Mouse (Mus musculus): ENCODE data around the gene Mgmt. TPM values are rescaled to one million over a fixed set of nuclear protein-coding genes. Genes with fewer than 3 reads are reported as not detected.
A peak's percentile ranks its signal among the peaks of the same experiment; 100 is the strongest.

The Mgmt gene
- total RNA-seq, 2 experiments from 2014 or later, result 0.51 to 0.59 TPM

DNA sequence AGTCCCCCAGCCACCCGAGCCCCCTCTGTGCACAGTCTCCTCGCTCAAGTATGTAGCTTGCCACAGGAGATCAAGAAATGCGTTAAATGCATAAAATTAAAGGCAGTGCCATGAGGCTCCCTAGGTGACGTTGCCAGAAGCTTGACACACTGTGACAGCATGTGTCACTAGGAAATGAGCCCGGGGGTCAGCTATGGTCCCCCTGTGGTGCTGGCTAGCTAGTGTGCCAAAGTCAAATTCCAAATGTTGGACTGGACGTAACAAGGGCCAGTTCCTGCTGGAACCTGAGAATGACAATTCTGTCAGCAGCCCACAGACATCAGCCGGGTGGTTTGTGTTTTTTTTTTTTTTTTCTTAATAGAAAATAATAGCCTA is 144.5 kb downstream of the Mgmt start:
- intact Hi-C loops (cut with DNase I), result no loop called here
- DNase-seq (ENCODE audit: low spot score in 2 of 2), result no peak

DNA sequence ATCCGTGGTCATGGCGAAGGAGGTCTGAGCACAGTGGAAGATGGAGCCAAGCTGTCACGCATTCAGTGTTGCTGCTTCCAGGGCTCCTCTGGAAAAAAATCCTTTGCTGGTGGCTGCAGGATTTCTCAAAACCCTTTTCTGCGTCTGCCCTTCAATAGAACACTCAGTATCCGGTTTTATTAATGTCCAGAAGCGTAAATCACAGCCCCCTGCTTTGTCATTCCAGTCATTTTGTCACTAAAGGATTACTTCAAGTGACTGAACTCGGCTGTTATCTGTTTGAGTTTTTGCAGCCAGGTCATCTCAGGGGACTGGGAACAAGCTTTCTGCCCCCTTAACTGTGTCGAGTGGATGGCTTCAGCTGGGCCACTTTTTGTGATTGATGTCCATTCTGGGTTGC is 146.2 kb downstream of the Mgmt start:
- intact Hi-C loops (cut with DNase I), result no loop called here
- DNase-seq (ENCODE audit: low spot score in 2 of 2), result no peak

DNA sequence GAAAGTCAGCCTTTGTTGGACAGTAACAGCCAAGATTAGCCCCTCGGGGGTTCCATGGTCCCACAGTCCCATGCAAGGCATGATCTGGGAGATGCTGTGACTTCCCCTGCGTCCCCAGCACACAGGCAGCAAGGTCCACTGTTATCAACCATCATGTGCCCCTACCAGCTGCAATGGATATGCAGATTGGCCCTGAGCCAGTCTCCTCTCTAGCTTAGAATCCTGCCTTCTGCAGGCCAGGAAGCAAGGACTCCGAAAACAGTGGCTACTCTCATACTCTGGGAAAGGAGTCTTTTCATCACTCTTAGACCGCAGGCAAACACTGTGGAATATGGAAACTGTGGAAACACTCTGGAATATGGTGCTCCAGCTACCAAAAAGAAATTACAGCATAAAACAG is 152.5 kb downstream of the Mgmt start:
- intact Hi-C loops (cut with DNase I), result no loop called here
- DNase-seq (ENCODE audit: low spot score in 2 of 2), result no peak

DNA sequence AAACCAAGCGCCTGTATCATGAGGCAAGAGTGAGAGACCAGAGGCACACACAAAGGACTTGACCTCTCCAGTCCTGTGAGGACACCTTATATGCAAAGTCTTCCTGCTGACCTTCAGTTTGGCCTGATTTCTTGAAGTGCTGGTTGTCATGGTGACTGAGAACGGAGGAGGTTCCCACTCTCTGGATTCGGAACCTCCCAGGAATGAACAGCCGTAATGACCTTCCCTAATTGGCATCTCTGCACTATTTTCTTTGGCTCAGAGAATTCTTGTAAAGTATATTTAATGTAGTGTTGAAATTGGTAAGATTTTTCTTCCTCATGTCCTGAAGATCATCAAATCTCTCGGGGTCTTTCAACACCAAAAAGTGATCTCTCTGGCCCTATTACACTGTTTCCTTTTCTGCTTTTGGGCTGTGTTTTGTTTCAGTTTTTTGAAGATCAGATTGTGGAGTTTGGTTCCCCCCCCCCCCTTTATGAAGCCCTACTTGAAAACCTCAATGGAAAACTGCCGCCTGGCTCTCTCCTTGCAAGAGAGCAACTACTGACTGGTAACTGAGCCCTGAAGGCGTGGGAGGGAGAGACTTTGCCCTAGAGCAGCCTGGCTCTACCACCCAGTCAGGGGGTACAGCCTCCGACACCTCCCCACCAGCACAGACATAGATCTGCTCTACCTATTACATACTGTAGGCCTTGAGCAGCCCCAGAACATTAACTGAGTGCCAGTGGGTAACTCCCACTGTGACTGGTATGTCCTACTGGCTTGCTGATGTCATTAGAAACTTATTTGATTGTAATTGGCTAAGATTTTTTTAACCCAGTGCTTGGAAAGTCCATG is 153.9 kb downstream of the Mgmt start:
- intact Hi-C loops (cut with DNase I), result no loop called here
- no peak for DNase-seq (ENCODE audit: low spot score in 2 of 2)

DNA sequence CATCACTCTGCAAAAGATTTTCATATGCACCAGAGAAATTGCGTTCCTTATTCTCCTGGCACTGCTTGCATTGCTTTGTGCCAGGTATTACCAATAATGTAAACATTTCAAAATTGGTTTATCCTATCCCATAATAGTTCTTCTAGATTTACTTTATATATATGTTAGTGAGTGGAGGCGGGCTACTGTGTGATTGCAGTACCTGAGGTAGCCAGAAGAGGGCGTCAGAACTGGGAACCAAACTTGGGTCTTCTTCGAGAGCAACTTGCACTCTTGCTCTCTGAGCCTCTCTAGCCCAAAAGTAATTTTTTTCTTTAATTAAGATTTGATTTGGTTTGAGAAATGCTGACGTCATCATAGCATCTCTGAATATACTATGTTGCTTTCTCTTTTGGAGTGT is 159.9 kb downstream of the Mgmt start:
- DNase-seq (ENCODE audit: low spot score in 2 of 2), result no peak
- intact Hi-C loops (cut with DNase I), result no loop called here

DNA sequence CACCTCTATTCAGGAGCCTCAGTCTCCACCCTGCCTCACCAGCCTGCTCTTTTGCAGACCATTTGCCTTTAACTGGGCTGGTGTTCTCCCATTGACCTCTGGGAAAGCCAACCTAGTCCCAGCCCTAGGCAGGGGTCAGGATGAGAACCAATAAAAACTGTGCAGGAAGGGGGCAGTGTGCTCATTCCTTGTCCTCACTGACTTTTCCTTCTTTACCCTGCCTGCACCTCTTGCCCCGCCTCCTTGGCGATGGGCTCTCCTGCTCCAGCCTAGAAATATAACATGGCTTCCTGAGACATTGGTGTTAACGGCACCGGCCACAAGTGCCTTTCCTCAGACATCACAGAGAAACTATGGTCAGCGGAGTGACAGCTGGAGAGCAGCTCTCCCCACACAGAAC is 161.7 kb downstream of the Mgmt start:
- intact Hi-C loops (cut with DNase I), result no loop called here
- no peak for DNase-seq (ENCODE audit: low spot score in 2 of 2)

DNA sequence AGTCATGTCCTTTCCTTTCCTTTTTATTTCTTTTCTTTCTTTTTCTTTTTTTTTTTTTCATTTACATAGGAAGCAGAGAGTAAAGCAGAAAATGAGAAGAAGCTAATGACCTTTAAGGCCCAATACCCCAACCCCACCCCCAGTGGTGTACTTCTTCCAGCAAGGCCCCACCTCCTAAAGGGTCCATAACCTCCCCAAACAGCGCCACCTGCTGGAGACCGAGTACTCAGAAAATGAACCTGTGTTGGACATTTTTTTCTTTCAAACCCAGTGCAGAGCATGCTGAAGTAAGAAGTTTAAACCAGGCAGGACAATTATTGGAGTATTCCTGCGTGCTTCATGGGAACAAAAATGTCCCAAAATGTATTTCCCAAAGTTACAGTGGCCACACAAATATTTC is 166.1 kb downstream of the Mgmt start:
- DNase-seq (ENCODE audit: low spot score in 2 of 2), result no peak
- intact Hi-C loops (cut with DNase I), result no loop called here

DNA sequence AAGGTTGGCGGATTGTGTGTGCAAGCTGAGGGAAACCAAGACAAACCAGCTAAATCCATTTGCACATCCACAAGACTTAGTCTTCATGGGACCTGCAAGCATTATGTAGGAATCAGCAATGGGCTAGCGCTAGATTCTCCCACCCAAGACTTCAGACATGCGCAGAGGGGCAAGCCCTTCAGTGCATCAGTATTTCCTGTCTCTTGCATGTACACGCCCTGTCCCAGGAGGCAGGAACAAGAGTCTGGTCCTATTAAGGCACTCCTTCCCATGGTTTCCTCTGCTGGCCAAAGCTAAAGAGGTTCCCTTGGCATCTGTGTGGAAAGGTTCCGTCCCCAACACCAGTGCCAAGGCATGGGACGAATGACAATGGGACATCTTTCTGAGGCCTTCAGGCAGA is 166.7 kb downstream of the Mgmt start:
- no peak for DNase-seq (ENCODE audit: low spot score in 2 of 2)
- intact Hi-C loops (cut with DNase I), result no loop called here

DNA sequence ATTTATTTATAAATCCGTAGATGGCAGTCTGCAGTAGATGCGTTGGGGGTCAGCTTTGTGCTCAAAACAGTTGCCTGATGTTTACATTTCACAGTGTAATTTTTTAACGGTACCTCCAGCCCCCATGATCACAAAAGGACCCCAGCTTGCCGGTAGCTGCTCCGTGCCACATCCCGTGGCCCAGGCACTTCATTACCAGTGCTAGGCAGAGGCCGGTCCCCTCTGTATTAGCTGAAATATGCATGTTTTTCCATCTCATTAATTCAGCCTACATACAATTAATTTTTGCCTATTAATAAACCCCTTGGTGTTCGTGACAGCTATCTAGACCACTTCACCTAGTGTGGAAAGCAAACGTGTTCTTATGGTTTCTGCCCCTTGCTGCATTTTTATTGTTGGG is 169.8 kb downstream of the Mgmt start:
- no peak for DNase-seq (ENCODE audit: low spot score in 2 of 2)
- intact Hi-C loops (cut with DNase I), result no loop called here

DNA sequence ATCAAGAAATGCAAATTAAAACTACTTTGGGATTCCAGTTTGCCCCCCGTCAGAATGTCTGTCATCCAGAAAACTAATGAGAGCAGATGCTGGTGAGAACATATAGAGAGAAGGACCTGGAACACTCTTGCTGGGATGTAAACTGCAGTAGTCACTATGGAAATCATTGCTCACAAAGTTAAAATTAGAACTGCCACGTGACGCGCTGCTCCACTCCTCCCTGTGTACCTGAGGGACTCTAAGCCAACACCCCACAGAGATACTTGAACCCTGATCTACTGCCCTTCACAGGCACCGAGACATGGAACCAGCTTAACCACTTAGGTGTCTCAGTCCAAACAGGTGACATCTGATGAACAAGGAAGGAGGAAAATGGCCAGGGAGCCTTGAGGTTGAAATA is 171.0 kb downstream of the Mgmt start:
- intact Hi-C loops (cut with DNase I), result no loop called here
- DNase-seq (ENCODE audit: low spot score in 2 of 2), result peak in 1 of 2 experiments; percentile 8

DNA sequence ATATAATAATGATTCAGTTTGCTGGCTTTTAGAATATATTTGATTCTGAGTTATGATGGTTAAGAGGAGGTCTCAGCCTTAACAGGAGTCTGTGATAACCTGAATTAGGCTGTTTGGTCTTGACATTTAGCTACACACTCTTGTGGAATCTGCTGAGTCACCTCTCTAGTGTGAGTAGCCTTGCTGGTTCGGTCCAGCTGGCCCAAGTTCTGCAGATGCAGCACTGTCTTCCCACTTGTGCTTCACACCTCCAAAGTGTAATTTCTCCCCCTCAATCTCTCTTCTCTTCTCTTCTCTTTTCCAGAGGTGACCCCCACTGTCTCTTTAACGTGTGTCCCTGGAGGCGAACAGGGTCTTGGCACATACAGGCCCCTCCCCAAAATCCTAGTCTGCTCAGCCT is 171.8 kb downstream of the Mgmt start:
- intact Hi-C loops (cut with DNase I), result no loop called here

DNA sequence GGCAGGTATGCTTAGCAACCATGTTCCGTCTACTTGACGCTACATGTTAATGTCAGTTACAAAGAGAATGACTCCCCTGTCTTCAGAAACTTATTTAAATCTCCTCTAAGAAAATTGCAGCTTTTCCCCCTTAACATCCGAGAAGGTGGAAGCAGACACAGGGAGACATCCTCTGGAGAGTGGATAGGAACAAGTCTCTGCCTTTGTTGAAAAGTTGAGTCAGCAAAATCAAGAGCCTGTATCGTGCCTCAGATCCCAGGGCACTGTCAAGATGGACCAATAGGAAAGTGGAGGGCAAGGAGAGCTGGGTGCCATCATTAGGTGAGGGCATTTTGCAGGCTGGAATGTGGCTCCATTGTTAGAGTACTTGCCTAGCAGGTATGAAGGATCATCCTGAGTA is 172.6 kb downstream of the Mgmt start:
- intact Hi-C loops (cut with DNase I), result no loop called here
- no peak for DNase-seq (ENCODE audit: low spot score in 2 of 2)

More for the DNA sequence above, 171.8 kb downstream of the Mgmt start:
- no peak for DNase-seq (ENCODE audit: low spot score in 2 of 2)

DNA sequence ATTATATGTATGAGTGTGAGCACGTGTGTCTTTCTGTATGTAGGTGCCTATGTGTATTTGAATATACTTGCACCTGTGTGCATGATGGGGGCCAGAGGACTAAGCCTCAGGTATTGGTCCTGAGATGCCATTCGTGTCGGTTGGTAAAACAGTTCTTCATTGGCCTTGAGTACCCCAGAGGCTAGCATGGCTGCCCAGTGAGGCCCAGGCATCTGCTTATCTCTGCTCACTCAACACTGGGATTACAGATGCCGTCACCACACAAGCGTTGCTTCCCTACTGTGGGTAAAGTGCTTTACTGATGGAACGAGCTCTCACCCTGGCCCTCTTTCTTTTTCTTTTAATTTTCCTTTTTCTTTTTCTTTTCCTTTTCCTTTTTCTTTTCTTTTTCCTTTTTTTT is 173.3 kb downstream of the Mgmt start:
- no peak for DNase-seq (ENCODE audit: low spot score in 2 of 2)
- intact Hi-C loops (cut with DNase I), result no loop called here

DNA sequence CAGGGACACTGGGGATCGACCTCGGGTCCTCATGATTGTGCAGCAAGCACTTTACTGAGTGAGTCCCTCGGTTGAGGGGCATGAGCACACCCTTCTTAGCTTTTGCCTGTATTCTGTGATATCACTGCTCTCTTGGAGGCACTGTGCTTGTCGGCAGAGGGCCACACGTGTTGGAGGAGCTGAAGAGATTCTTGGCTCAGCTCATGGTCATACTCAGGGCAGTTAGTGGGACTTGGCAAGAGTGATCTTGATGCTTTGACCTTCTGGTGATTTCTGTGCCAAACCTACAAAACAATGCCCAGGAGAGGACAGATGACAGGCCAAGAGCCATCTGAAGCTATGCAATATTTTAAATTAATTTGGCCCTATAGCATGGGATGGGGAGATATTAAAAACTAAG is 174.4 kb downstream of the Mgmt start:
- intact Hi-C loops (cut with DNase I), result no loop called here

DNA sequence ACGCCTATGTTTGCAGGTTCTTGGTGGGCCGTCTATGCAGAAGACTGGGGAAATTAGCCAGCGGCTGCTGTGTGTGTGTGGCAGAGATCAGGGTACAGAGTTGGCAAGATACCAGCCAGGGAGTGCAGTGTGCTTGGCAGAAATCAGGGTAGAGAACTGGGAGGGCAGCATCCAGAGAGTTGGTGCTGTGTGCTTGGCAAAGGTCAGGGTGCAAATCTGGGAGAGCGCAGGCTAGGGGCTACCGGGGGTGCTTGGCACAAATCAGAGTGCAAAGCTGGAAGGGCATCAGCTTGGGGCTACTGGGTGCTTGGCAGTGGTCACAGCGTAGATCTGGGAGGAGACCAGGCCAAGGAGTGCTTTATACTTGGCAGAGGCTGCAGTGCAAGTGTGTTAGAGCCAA is 175.4 kb downstream of the Mgmt start:
- no peak for DNase-seq (ENCODE audit: low spot score in 2 of 2)
- intact Hi-C loops (cut with DNase I), result no loop called here

More for the DNA sequence above, 174.4 kb downstream of the Mgmt start:
- no peak for DNase-seq (ENCODE audit: low spot score in 2 of 2)

DNA sequence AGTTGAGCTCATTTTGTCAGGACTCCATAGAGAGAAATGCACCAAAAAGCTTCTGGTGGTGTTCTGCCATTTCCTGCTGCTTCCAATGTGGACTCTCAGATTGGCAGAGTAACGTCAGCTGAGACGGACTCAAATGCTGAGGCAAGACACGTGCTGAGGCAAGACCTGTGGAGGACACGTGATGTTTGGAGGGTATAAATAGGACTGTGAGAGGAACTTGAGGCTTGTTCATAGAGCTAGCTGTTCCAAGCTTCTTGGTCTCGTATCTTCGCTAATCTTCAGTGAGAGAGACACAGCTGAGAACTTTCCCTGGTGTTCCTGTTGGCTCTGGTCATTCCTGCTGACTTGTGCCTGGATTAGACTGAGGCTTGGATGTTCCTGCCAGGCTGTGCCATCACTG is 176.9 kb downstream of the Mgmt start:
- intact Hi-C loops (cut with DNase I), result no loop called here

DNA sequence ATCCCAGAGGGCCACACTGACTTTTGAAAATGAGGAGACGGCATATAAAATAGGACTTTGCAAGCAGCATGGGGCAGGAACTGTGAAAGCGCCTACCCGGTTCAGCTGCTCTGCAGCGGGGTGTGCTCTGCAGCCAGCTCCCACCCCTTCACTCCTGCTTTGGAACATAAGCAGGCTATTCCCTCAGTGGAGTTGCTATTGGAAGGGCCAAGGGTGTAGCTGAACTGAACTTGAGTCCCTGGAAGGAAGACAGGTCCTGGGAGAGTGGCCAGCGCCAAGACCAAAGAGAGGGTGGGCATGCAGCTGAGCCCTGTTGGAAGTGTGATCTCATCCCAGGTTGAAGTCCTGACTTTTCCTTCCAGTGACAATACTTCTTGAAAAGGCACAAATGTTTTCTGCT is 179.5 kb downstream of the Mgmt start:
- intact Hi-C loops (cut with DNase I), result no loop called here
- no peak for DNase-seq (ENCODE audit: low spot score in 2 of 2)

More for the DNA sequence above, 176.9 kb downstream of the Mgmt start:
- no peak for DNase-seq (ENCODE audit: low spot score in 2 of 2)

DNA sequence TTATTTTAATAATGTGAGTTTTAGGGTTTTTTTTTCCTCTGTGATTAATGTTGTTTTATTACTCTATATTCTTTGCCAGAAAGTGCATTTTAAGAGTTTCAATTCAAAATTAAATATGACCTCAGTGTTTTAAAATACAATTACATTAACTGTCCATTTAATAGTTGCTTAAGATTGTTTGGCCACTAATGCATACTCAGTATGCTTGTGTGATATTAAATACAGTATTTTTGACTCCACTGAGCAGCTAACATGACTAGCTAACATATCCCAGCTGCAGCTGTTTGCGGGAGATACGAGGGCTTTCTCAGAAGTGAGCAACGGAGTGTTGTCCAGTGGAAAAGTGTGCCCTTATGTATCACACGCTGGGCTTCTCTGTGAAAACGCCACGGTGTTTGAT is 179.9 kb downstream of the Mgmt start:
- no peak for DNase-seq (ENCODE audit: low spot score in 2 of 2)
- intact Hi-C loops (cut with DNase I), result no loop called here

DNA sequence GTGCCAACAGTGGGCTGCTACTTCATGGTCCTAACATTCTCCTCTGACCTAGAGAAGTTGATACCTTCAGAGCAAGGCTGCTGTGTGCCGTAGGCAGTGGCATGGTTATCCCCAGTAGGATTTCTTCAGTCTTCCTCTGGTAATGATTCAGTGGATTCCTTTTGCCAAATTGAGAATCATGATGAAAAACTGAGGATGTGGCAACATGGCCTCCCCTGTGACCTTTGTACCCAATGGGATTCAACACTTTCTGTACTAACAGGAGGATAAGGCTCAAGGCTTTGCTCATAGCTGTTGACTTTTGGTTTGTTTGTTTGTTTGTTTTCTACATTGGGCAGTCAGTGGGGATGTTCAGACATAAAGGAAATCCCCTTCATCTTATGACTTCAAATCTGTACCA is 180.9 kb downstream of the Mgmt start:
- intact Hi-C loops (cut with DNase I), result no loop called here
- no peak for DNase-seq (ENCODE audit: low spot score in 2 of 2)

DNA sequence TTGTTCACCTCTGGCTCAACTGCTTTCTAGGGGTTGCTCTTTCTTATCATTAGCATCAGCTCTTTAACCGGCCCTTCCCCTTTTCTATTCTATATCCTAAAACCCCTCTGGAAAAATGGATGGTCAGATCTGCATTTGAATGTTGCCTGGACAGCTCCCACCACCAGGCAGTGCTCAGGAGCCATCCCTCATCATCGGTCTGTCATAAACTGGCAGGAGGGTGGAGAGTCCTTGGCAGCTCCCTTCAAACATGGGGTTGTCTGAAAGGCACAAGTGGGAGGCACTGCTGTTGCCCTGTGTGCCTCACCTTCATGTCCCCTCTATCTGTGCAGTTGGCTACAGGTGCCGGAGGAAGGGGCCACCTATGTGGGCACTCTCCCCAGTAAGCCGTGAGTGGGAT is 185.8 kb downstream of the Mgmt start:
- intact Hi-C loops (cut with DNase I), result no loop called here

DNA sequence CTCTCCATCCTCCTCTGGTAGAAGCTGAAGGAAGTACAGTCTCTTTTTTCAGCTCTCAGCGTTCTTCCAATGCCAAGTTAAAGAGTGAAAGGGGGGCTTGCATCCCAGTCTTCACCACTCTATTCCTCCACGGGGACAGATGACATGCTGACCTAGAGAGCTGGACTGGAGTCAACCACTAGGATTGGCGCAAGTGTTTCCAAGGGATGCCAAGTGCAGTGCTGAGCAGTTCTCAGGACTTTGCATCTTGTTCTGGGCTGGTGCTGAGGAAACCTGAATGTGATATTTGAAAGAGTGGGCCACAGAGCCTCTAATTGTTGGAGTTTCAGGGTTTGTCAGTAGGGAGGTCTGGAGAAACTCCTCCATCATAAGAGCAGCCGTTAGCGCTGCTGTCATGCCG is 187.8 kb downstream of the Mgmt start:
- intact Hi-C loops (cut with DNase I), result no loop called here
- DNase-seq (ENCODE audit: low spot score in 2 of 2), result no peak

More for the DNA sequence above, 185.8 kb downstream of the Mgmt start:
- no peak for DNase-seq (ENCODE audit: low spot score in 2 of 2)

DNA sequence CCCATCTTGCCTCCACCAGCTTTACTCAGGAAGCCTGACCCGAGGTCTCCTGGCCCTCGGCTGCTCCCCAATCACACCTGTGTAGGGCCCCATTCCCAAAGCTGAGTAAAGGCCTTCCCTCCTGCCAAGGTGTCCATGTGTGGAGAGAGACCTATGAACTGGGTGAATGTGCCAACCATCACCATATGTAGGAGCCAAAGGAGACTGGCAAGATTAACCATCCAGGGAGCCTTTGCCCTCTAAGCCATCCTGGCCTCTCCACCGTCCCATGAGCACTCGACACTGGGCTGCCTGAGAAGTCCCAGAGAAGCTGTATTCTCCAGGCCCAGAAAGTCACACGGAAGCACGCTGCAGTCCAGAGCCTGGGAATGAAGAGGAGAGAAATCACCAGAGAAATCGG is 190.2 kb downstream of the Mgmt start:
- intact Hi-C loops (cut with DNase I), result no loop called here
- DNase-seq (ENCODE audit: low spot score in 2 of 2), result no peak

Measured in left cerebral cortex, postnatal 14 days (tissue).